Mouse (Mus musculus) limb, embryonic 12.5 days (tissue): ENCODE results near the gene Resf1. TPM values are rescaled to one million over a fixed set of nuclear protein-coding genes. Genes with fewer than 3 reads are reported as not detected.
"Not testable (repeated sequence)": the region's sequence is repeated elsewhere in the genome, so short reads cannot be mapped to it uniquely, and the experiment has no call there.

Experiments
- ATAC-seq: fragments of 200-750 bp; cut with Nextera tagmentation; 2 replicates; pipeline ENCODE4 v1.8.0; 2017; ENCODE audit warnings: low read depth, moderate TSS enrichment; ENCODE audit not compliant: insufficient number of reproducible peaks, insufficient read depth, low FRiP score, low TSS enrichment
- H3K27ac ChIP-seq: fragments of 300-500 bp; sonication (generic); 2 replicates; pipeline ENCODE4 v1.5.1; 2016; ENCODE audit warnings: mild to moderate bottlenecking, moderate library complexity
- H3K27me3 ChIP-seq: fragments of 300-500 bp; sonication (generic); 2 replicates; pipeline ENCODE4 v1.6.1; 2016; ENCODE audit warnings: mild to moderate bottlenecking, moderate library complexity
- H3K36me3 ChIP-seq: fragments of 300-500 bp; sonication (generic); 2 replicates; pipeline ENCODE4 v1.6.1; 2016; ENCODE audit warnings: mild to moderate bottlenecking, moderate library complexity
- H3K4me1 ChIP-seq: fragments of 300-500 bp; sonication (generic); replicated peaks from 2 replicates; pipeline ENCODE4 v1.6.1; 2016
- H3K4me2 ChIP-seq: fragments of 300-500 bp; sonication (generic); 2 replicates; pipeline ENCODE4 v1.6.1; 2016; ENCODE audit warnings: mild to moderate bottlenecking, moderate library complexity
- H3K4me3 ChIP-seq: fragments of 300-500 bp; sonication (generic); replicated peaks from 2 replicates; pipeline ENCODE4 v1.5.1; 2016; ENCODE audit warnings: mild to moderate bottlenecking
- H3K9ac ChIP-seq: fragments of 300-500 bp; sonication (generic); replicated peaks from 2 replicates; pipeline ENCODE4 v1.6.1; 2016; ENCODE audit warnings: mild to moderate bottlenecking, moderate library complexity
- H3K9me3 ChIP-seq: fragments of 300-500 bp; sonication (generic); 2 replicates; pipeline ENCODE4 v1.6.1; 2016; ENCODE audit warnings: mild to moderate bottlenecking, moderate library complexity
- WGBS: fragments of 180-500 bp; shearing (Covaris S2); methylation state at CpG from one replicate; pipeline ENCODE4 v1.1.7; 2016; 5-methylcytosine and 5-hydroxymethylcytosine counted together
- polyA plus RNA-seq: library from polyadenylated mRNA; unstranded; fragments of >200 nt; fragmentation: Nextera tagmentation; extraction: Ambion mirVana; gene quantifications from 2 replicates; pipeline ENCODE4 v1.2.1, GENCODE M21; 2016

Gene Resf1
- polyA plus RNA-seq, 1 experiment from 2014 or later = 61.7 TPM

- H3K4me3 ChIP-seq = no peak overlapping the region
- H3K4me2 ChIP-seq = no peak overlapping the region
- no peaks in the 10 kb centered on the region for H3K36me3 ChIP-seq
- peaks cover 6% of the 10 kb centered on the region; the same call in 1 of the 2 replicates for H3K9me3 ChIP-seq
- no peaks in the 10 kb centered on the region for H3K27me3 ChIP-seq
- no peak for ATAC-seq
- no peak overlapping the region for H3K27ac ChIP-seq
- H3K4me1 ChIP-seq = no peaks in the 10 kb centered on the region
- H3K9ac ChIP-seq = no peak overlapping the region
These were observed 35.2 kb downstream of the Resf1 start for GRCm38 (mm10) chr6:149344372-149344771.

GRCm38 (mm10) chr6:149348211-149348610 lies 39.0 kb downstream of the Resf1 start:
- not testable (repeated sequence) for H3K9ac ChIP-seq, H3K4me3 ChIP-seq, H3K4me2 ChIP-seq, H3K27ac ChIP-seq, H3K4me1 ChIP-seq, H3K9me3 ChIP-seq, ATAC-seq, H3K36me3 ChIP-seq, H3K27me3 ChIP-seq
- WGBS = 93% methylated on average over 6 of the region's 6 CpGs

GRCm38 (mm10) chr6:149354826-149355495 lies 45.7 kb downstream of the Resf1 start:
- 62% methylated on average over 4 of the region's 4 CpGs for WGBS
- no peak for ATAC-seq
- Histone ChIP-seq H3K36me3 (no peaks in the 10 kb centered on the region), H3K4me2 (no peak overlapping the region), H3K9ac (no peak overlapping the region), H3K27ac (no peak overlapping the region), H3K4me3 (no peak overlapping the region), H3K27me3 (no peaks in the 10 kb centered on the region), H3K4me1 (no peaks in the 10 kb centered on the region), H3K9me3 (no peaks in the 10 kb centered on the region)

- not testable (repeated sequence) for H3K4me2 ChIP-seq, H3K9me3 ChIP-seq, H3K27ac ChIP-seq, H3K27me3 ChIP-seq, ATAC-seq, H3K4me1 ChIP-seq, H3K9ac ChIP-seq, H3K36me3 ChIP-seq, H3K4me3 ChIP-seq
- WGBS = 87% methylated on average over 4 of the region's 4 CpGs
These were observed 46.6 kb downstream of the Resf1 start for GRCm38 (mm10) chr6:149355799-149356198.

- no peaks in the 10 kb centered on the region for H3K36me3 ChIP-seq
- peaks cover 4% of the 10 kb centered on the region; the same call in 1 of the 2 replicates for H3K9me3 ChIP-seq
- H3K27ac ChIP-seq = no peak overlapping the region
- no peak overlapping the region for H3K4me3 ChIP-seq
- H3K4me2 ChIP-seq = no peak overlapping the region
- H3K27me3 ChIP-seq = no peaks in the 10 kb centered on the region
- no peaks in the 10 kb centered on the region for H3K4me1 ChIP-seq
- no peak overlapping the region for H3K9ac ChIP-seq
- no peak for ATAC-seq
These were observed 47.9 kb downstream of the Resf1 start for GRCm38 (mm10) chr6:149357155-149357554.

GRCm38 (mm10) chr6:149362533-149362932 lies 53.3 kb downstream of the Resf1 start:
- H3K4me3 ChIP-seq, H3K9ac ChIP-seq, H3K9me3 ChIP-seq, H3K27ac ChIP-seq, ATAC-seq, H3K27me3 ChIP-seq, H3K4me2 ChIP-seq, H3K4me1 ChIP-seq, H3K36me3 ChIP-seq: not testable (repeated sequence)
- WGBS = 96% methylated on average over 20 of the region's 20 CpGs

GRCm38 (mm10) chr6:149365975-149366374 lies 56.8 kb downstream of the Resf1 start:
- not testable (repeated sequence) for H3K27me3 ChIP-seq, H3K27ac ChIP-seq, H3K36me3 ChIP-seq, H3K4me1 ChIP-seq, H3K9me3 ChIP-seq, H3K4me3 ChIP-seq, H3K9ac ChIP-seq, H3K4me2 ChIP-seq
- ATAC-seq = 0 out of 2 replicates have a peak, but pooled peaks have one; percentile 35
- 82% methylated on average over 2 of the region's 2 CpGs for WGBS

- Histone ChIP-seq H3K27me3 (no peaks in the 10 kb centered on the region), H3K4me1 (no peaks in the 10 kb centered on the region), H3K4me3 (no peak overlapping the region), H3K4me2 (no peak overlapping the region), H3K36me3 (no peaks in the 10 kb centered on the region), H3K9me3 (peaks cover 3% of the 10 kb centered on the region; the same call in 1 of the 2 replicates), H3K27ac (no peak overlapping the region), H3K9ac (no peak overlapping the region)
- WGBS = 90% methylated on average over 2 of the region's 2 CpGs
- no peak for ATAC-seq
These were observed 57.2 kb downstream of the Resf1 start for GRCm38 (mm10) chr6:149366403-149366802.

GRCm38 (mm10) chr6:149374986-149375457 lies 65.8 kb downstream of the Resf1 start:
- no peak overlapping the region for H3K4me3 ChIP-seq
- no peak overlapping the region for H3K27ac ChIP-seq
- H3K4me1 ChIP-seq = no peaks in the 10 kb centered on the region
- no peaks in the 10 kb centered on the region for H3K27me3 ChIP-seq
- H3K36me3 ChIP-seq = no peaks in the 10 kb centered on the region
- 71% methylated on average over 2 of the region's 2 CpGs for WGBS
- H3K9me3 ChIP-seq = no peaks in the 10 kb centered on the region
- no peak for ATAC-seq
- no peak overlapping the region for H3K9ac ChIP-seq
- no peak overlapping the region for H3K4me2 ChIP-seq

GRCm38 (mm10) chr6:149383531-149383930 lies 74.3 kb downstream of the Resf1 start:
- Histone ChIP-seq H3K4me3 (no peak overlapping the region), H3K9ac (no peak overlapping the region), H3K27me3 (no peaks in the 10 kb centered on the region), H3K4me2 (no peak overlapping the region), H3K27ac (no peak overlapping the region), H3K4me1 (no peaks in the 10 kb centered on the region), H3K9me3 (no peaks in the 10 kb centered on the region), H3K36me3 (no peaks in the 10 kb centered on the region)
- 69% methylated on average over 2 of the region's 2 CpGs for WGBS
- no peak for ATAC-seq
